Mouse (Mus musculus): ENCODE results near the gene Cbx8. TPM values are rescaled to one million over a fixed set of nuclear protein-coding genes. Genes with fewer than 3 reads are reported as not detected.

The Cbx8 gene
- polyA plus RNA-seq, 1 experiment = 7.4 TPM

GRCm38 (mm10) chr11:119041750-119042465 is 1.1 kb upstream of the Cbx8 start:
- no peak for TF ChIP-seq POLR2A (IDR thresholded peaks at IDR 0.05; ENCODE audit: borderline replicate concordance, control insufficient read depth, low read depth, low read length)
- no peak for TF ChIP-seq CTCF (IDR thresholded peaks at IDR 0.05; ENCODE audit: control insufficient read depth, insufficient read depth, low read length)
- Histone ChIP-seq H3K4me1 (ENCODE audit: control insufficient read depth, insufficient read depth, low read length) (no peaks in the 10 kb centered on the region; the same call in 1 of the 2 replicates), H3K4me3 (replicated peaks; ENCODE audit: control insufficient read depth, low read depth, low read length) (no peak overlapping the region), H3K27ac (ENCODE audit: control insufficient read depth, insufficient read depth, low read depth, low read length, poor library complexity) (no peak overlapping the region)
- WGBS = 6% methylated on average over 31 of the region's 31 CpGs

DNA sequence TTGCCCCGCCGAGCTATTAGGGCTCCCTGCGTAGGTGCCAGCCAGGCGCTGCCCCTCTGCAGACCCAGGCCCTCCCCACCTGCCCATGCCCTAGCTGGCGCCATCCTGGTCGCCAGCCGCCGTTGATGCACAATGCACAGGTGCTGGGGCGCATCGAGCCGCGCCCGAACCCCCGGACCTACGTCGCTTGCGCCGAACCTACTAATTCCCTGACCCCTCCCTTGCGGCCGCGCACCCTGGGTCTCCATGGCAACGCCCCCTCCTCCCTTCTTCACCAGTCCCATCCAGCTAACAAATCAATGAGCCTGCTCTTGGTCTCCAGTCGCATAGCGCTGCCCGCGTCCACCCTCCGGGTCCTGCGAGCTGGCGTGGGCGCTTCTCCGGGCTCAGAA is 552 bp upstream of the Cbx8 start:
- WGBS = under 1% methylated on average over 31 of the region's 31 CpGs
- H3K4me1 ChIP-seq (ENCODE audit: control insufficient read depth, insufficient read depth, low read length) = no peaks in the 10 kb centered on the region; the same call in 1 of the 2 replicates
- H3K4me3 ChIP-seq (replicated peaks; ENCODE audit: control insufficient read depth, low read depth, low read length) = peak overlapping the region; percentile 76
- H3K27ac ChIP-seq (ENCODE audit: control insufficient read depth, insufficient read depth, low read depth, low read length, poor library complexity) = peak overlapping the region; percentile 38; the same call in 1 of the 2 replicates
- TF ChIP-seq CTCF (IDR thresholded peaks at IDR 0.05; ENCODE audit: control insufficient read depth, insufficient read depth, low read length) = no peak
- TF ChIP-seq POLR2A (IDR thresholded peaks at IDR 0.05; ENCODE audit: borderline replicate concordance, control insufficient read depth, low read depth, low read length) = no peak

GRCm38 (mm10) chr11:119039732-119040512 is 847 bp downstream of the Cbx8 start:
- Histone ChIP-seq H3K4me1 (ENCODE audit: control insufficient read depth, insufficient read depth, low read length) (no peaks in the 10 kb centered on the region; the same call in 1 of the 2 replicates), H3K27ac (ENCODE audit: control insufficient read depth, insufficient read depth, low read depth, low read length, poor library complexity) (peak overlapping the region; percentile 90; the same call in 1 of the 2 replicates), H3K4me3 (replicated peaks; ENCODE audit: control insufficient read depth, low read depth, low read length) (peak overlapping the region; percentile 90)
- TF ChIP-seq POLR2A (IDR thresholded peaks at IDR 0.05; ENCODE audit: borderline replicate concordance, control insufficient read depth, low read depth, low read length) = no peak
- TF ChIP-seq CTCF (IDR thresholded peaks at IDR 0.05; ENCODE audit: control insufficient read depth, insufficient read depth, low read length) = no peak
- WGBS = 14% methylated on average over 21 of the region's 21 CpGs

GRCm38 (mm10) chr11:119038744-119039484 is 1.9 kb downstream of the Cbx8 start:
- WGBS = 88% methylated on average over 22 of the region's 22 CpGs
- Histone ChIP-seq H3K27ac (ENCODE audit: control insufficient read depth, insufficient read depth, low read depth, low read length, poor library complexity) (no peak overlapping the region), H3K4me3 (replicated peaks; ENCODE audit: control insufficient read depth, low read depth, low read length) (no peak overlapping the region), H3K4me1 (ENCODE audit: control insufficient read depth, insufficient read depth, low read length) (no peaks in the 10 kb centered on the region; the same call in 1 of the 2 replicates)
- TF ChIP-seq CTCF (IDR thresholded peaks at IDR 0.05; ENCODE audit: control insufficient read depth, insufficient read depth, low read length) = no peak
- no peak for TF ChIP-seq POLR2A (IDR thresholded peaks at IDR 0.05; ENCODE audit: borderline replicate concordance, control insufficient read depth, low read depth, low read length)

DNA sequence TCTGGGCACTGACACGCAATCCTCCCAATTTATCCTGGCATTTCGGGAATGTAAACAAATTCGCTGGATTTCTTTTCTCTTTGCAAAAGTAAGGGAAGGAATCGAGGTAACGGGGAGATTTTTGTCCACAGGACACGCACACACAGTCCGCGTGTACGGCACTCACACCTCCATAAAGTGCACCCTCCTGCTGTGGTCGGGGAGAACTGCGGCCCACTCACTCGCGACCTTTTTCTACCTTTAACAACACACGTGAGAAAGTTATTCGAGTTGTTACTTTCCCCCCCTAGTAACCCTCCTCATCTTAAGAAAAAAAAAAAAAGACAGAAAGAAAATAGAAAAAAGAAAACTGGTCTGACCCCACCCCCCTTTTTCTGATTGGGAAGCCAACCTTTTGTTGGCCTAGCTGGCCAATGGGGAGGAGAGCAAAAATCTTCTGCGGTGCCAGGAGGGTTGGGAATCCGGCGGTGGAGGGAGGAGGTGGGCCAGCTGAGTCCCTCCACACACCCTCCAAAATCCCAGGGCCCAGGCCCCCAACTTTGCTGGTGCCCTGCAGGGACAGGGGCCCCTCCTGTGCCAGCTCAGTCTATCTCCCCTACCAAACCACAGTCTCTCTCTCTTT is 2.9 kb downstream of the Cbx8 start:
- H3K4me3 ChIP-seq (replicated peaks; ENCODE audit: control insufficient read depth, low read depth, low read length) = no peak overlapping the region
- WGBS = 87% methylated on average over 18 of the region's 18 CpGs
- H3K4me1 ChIP-seq (ENCODE audit: control insufficient read depth, insufficient read depth, low read length) = no peaks in the 10 kb centered on the region; the same call in 1 of the 2 replicates
- TF ChIP-seq CTCF (IDR thresholded peaks at IDR 0.05; ENCODE audit: control insufficient read depth, insufficient read depth, low read length) (no peak), POLR2A (IDR thresholded peaks at IDR 0.05; ENCODE audit: borderline replicate concordance, control insufficient read depth, low read depth, low read length) (no peak)
- no peak overlapping the region for H3K27ac ChIP-seq (ENCODE audit: control insufficient read depth, insufficient read depth, low read depth, low read length, poor library complexity)

GRCm38 (mm10) chr11:119036934-119037779 is 3.6 kb downstream of the Cbx8 start:
- no peaks in the 10 kb centered on the region; the same call in 1 of the 2 replicates for H3K4me1 ChIP-seq (ENCODE audit: control insufficient read depth, insufficient read depth, low read length)
- no peak for TF ChIP-seq POLR2A (IDR thresholded peaks at IDR 0.05; ENCODE audit: borderline replicate concordance, control insufficient read depth, low read depth, low read length)
- TF ChIP-seq CTCF (IDR thresholded peaks at IDR 0.05; ENCODE audit: control insufficient read depth, insufficient read depth, low read length) = no peak
- no peak overlapping the region for H3K27ac ChIP-seq (ENCODE audit: control insufficient read depth, insufficient read depth, low read depth, low read length, poor library complexity)
- WGBS = 30% methylated on average over 57 of the region's 57 CpGs
- no peak overlapping the region for H3K4me3 ChIP-seq (replicated peaks; ENCODE audit: control insufficient read depth, low read depth, low read length)

DNA sequence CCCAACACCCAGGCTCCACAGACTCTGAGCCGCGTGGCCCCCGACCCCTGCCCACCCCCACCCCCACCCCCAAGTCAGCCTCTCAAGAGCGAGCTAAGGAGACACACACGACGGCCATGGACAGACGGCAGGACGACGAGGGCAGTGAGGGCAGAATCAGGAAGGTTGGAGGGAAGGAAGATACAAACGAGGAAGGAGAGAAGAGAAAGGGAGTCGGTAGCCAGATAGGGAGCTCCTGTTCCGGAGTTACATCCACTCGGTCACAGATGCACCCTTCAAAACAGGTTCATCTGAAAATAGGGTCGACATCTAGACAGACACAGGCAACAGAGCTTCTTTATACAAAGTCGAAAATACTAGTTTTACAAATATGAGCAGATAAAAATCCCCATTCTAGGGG is 4.3 kb downstream of the Cbx8 start:
- Histone ChIP-seq H3K27ac (ENCODE audit: control insufficient read depth, insufficient read depth, low read depth, low read length, poor library complexity) (no peak overlapping the region), H3K4me3 (replicated peaks; ENCODE audit: control insufficient read depth, low read depth, low read length) (no peak overlapping the region), H3K4me1 (ENCODE audit: control insufficient read depth, insufficient read depth, low read length) (no peaks in the 10 kb centered on the region)
- TF ChIP-seq POLR2A (IDR thresholded peaks at IDR 0.05; ENCODE audit: borderline replicate concordance, control insufficient read depth, low read depth, low read length) (no peak), CTCF (IDR thresholded peaks at IDR 0.05; ENCODE audit: control insufficient read depth, insufficient read depth, low read length) (no peak)
- 5% methylated on average over 15 of the region's 15 CpGs for WGBS

Measured in bone marrow, adult 2 months (tissue).